In genomic region chr8:70561357-70561756, GRCm38 (mm10) we compare ENCODE assay signal across 11 mouse cellular contexts. TPM values are rescaled to one million over a fixed set of nuclear protein-coding genes. Genes with fewer than 3 reads are reported as not detected.
DNase-seq lines count a peak whose midpoint lies in the region; ATAC-seq and TF ChIP-seq lines count a peak whose summit lies in the region.
"Had no signal": no experiment of that assay in that cellular context is flagged by ENCODE, and none has a peak within 500 bp of the region (broad histone marks: within the 10 kb centered on the region; RNA-seq: fewer than 3 reads in every experiment).

No protein-coding gene starts in this region.

- H3K4me3 ChIP-seq in kidney, embryonic 14.5 days (ENCODE audit: low read length): no peak overlapping the region
- no peak overlapping the region for H3K4me3 ChIP-seq in spleen, adult 2 months (ENCODE audit: extremely low read depth, insufficient read depth, insufficient read length)
- H3K4me3 ChIP-seq in liver, embryonic 11.5 days (ENCODE audit: low read depth, low read length): no peak overlapping the region
- H3K4me3 ChIP-seq in thymus, adult 2 months (ENCODE audit: control insufficient read depth, insufficient read depth, low read length): no peak overlapping the region
- H3K4me3 ChIP-seq: hindbrain, embryonic 13.5 days had no signal

- no peaks in the 10 kb centered on the region for H3K9me3 ChIP-seq in kidney, embryonic 14.5 days (ENCODE audit: control insufficient read depth, low read length)
- no peaks in the 10 kb centered on the region for H3K9me3 ChIP-seq in liver, embryonic 11.5 days (ENCODE audit: control insufficient read depth, low read length)
- H3K9me3 ChIP-seq: hindbrain, embryonic 13.5 days had no signal

- H3K27me3 ChIP-seq in kidney, embryonic 14.5 days (ENCODE audit: control insufficient read depth, insufficient read depth, low read length): no peaks in the 10 kb centered on the region
- no peaks in the 10 kb centered on the region for H3K27me3 ChIP-seq in spleen, adult 2 months (ENCODE audit: control insufficient read depth, insufficient read depth, low read length)
- no peaks in the 10 kb centered on the region for H3K27me3 ChIP-seq in liver, embryonic 11.5 days (replicated peaks; ENCODE audit: control insufficient read depth, insufficient read depth, low read length)
- H3K27me3 ChIP-seq in thymus, adult 2 months (ENCODE audit: control insufficient read depth, insufficient read depth, low read length): no peaks in the 10 kb centered on the region
- H3K27me3 ChIP-seq: hindbrain, embryonic 13.5 days had no signal

- no peak for DNase-seq in kidney, postnatal 25 days
- no peak for DNase-seq in spleen, adult 2 months (ENCODE audit: low read depth in 1 of 2, low spot score in 2 of 2)
- no peak for DNase-seq in spleen, postnatal 14 days (ENCODE audit: low spot score in 2 of 2)
- no peak for DNase-seq in liver, embryonic 11.5 days (ENCODE audit: low spot score)
- no peak for DNase-seq in thymus, adult 2 months
- no peak for DNase-seq in cerebellum, postnatal 10 days
- DNase-seq: cerebellum, adult 11-12 months; right cerebral cortex, postnatal 4 days; thymus, postnatal 25 days had no signal

- TF ChIP-seq POLR2A in spleen, adult 2 months (IDR thresholded peaks at IDR 0.05; ENCODE audit: low read depth, low read length): no peak
- TF ChIP-seq POLR2A in thymus, adult 2 months (IDR thresholded peaks at IDR 0.05; ENCODE audit: control insufficient read depth, extremely low read depth, insufficient read depth, low read length, poor library complexity): no peak

- peaks cover 27% of the 10 kb centered on the region for H3K4me1 ChIP-seq in kidney, embryonic 14.5 days (ENCODE audit: control insufficient read depth, insufficient read depth, low read length)
- peaks cover 29% of the 10 kb centered on the region for H3K4me1 ChIP-seq in spleen, adult 2 months (ENCODE audit: control insufficient read depth, insufficient read depth, insufficient read length)
- peaks cover 74% of the 10 kb centered on the region for H3K4me1 ChIP-seq in liver, embryonic 11.5 days (replicated peaks; ENCODE audit: control insufficient read depth, insufficient read depth, low read length)
- H3K4me1 ChIP-seq in thymus, adult 2 months (replicated peaks; ENCODE audit: control insufficient read depth, insufficient read depth, low read length): peaks cover 60% of the 10 kb centered on the region

- no peak overlapping the region for H3K4me2 ChIP-seq in kidney, embryonic 14.5 days (replicated peaks; ENCODE audit: low read depth, low read length)
- H3K4me2 ChIP-seq in liver, embryonic 11.5 days: peak overlapping the region; percentile 26
- H3K4me2 ChIP-seq: hindbrain, embryonic 13.5 days had no signal

- ATAC-seq in kidney, embryonic 14.5 days (ENCODE audit: low FRiP score, low TSS enrichment): no peak
- no peak for ATAC-seq in liver, embryonic 11.5 days (replicated peaks; ENCODE audit: low FRiP score)

- H3K27ac ChIP-seq in kidney, embryonic 14.5 days (ENCODE audit: low read depth, low read length): peak overlapping the region; percentile 59; the same call in 1 of the 2 replicates
- H3K27ac ChIP-seq in spleen, adult 2 months (ENCODE audit: insufficient read depth, low read length): peak overlapping the region; percentile 47; the same call in 1 of the 2 replicates
- H3K27ac ChIP-seq in liver, embryonic 11.5 days (ENCODE audit: low read depth, low read length): peak overlapping the region; percentile 51
- no peak overlapping the region for H3K27ac ChIP-seq in thymus, adult 2 months (ENCODE audit: control insufficient read depth, insufficient read depth, low read length)
- H3K27ac ChIP-seq: hindbrain, embryonic 13.5 days had no signal

- no peak overlapping the region for H3K9ac ChIP-seq in kidney, embryonic 14.5 days (ENCODE audit: low read depth, low read length)
- H3K9ac ChIP-seq in liver, embryonic 11.5 days (ENCODE audit: low read depth, low read length): no peak overlapping the region
- H3K9ac ChIP-seq: hindbrain, embryonic 13.5 days had no signal

- TF ChIP-seq CTCF in spleen, adult 2 months (IDR thresholded peaks at IDR 0.05; ENCODE audit: extremely low read depth, insufficient read depth, insufficient read length, insufficient replicate concordance): no peak
- no peak for TF ChIP-seq CTCF in thymus, adult 2 months (IDR thresholded peaks at IDR 0.05; ENCODE audit: borderline replicate concordance, control insufficient read depth, extremely low read depth, insufficient read depth, low read length, poor library complexity)

- WGBS in kidney, embryonic 14.5 days: 49% methylated on average over 4 of the region's 4 CpGs
- WGBS in spleen, adult 2 months: 81% methylated on average over 4 of the region's 4 CpGs
- 37% methylated on average over 4 of the region's 4 CpGs for WGBS in liver, embryonic 11.5 days
- 94% methylated on average over 4 of the region's 4 CpGs for WGBS in thymus, adult 2 months

- no peaks in the 10 kb centered on the region for H3K36me3 ChIP-seq in kidney, embryonic 14.5 days (ENCODE audit: control insufficient read depth, insufficient read depth, low read length)
- H3K36me3 ChIP-seq in spleen, adult 2 months (ENCODE audit: control insufficient read depth, insufficient read depth, low read length): no peaks in the 10 kb centered on the region
- no peaks in the 10 kb centered on the region for H3K36me3 ChIP-seq in liver, embryonic 11.5 days (ENCODE audit: control insufficient read depth, insufficient read depth, low read length)
- no peaks in the 10 kb centered on the region for H3K36me3 ChIP-seq in thymus, adult 2 months (ENCODE audit: control insufficient read depth, insufficient read depth, low read length)
- H3K36me3 ChIP-seq: hindbrain, embryonic 13.5 days had no signal

RNA-seq across cellular contexts. Expression of gene Ell, which starts 22.1 kb away (rescaled TPM):
- polyA plus RNA-seq in kidney, embryonic 14.5 days (2014; fragmentation: Nextera tagmentation; extraction: Ambion mirVana): 12.9 and 22.4 TPM in 2 replicates
- 21.3 and 27.9 TPM in 2 replicates for polyA plus RNA-seq in spleen, adult 2 months (2012; rRNA removed)
- polyA plus RNA-seq in liver, embryonic 11.5 days (2014; fragmentation: Nextera tagmentation; extraction: Ambion mirVana): 20.3 and 20.7 TPM in 2 replicates
- 40.2 and 42.6 TPM in 2 replicates for polyA plus RNA-seq in thymus, adult 2 months (2012; rRNA removed)

RNA-seq across cellular contexts. Expression of gene Isyna1, which starts 32.8 kb away (rescaled TPM):
- polyA plus RNA-seq in kidney, embryonic 14.5 days (2014; fragmentation: Nextera tagmentation; extraction: Ambion mirVana): 102 and 118 TPM in 2 replicates
- 136 and 189 TPM in 2 replicates for polyA plus RNA-seq in spleen, adult 2 months (2012; rRNA removed)
- 177 and 188 TPM in 2 replicates for polyA plus RNA-seq in liver, embryonic 11.5 days (2014; fragmentation: Nextera tagmentation; extraction: Ambion mirVana)
- polyA plus RNA-seq in thymus, adult 2 months (2012; rRNA removed): 185 and 201 TPM in 2 replicates

RNA-seq across cellular contexts. Expression of gene Kxd1, which starts 33.6 kb away (rescaled TPM):
- 70.0 and 70.9 TPM in 2 replicates for polyA plus RNA-seq in kidney, embryonic 14.5 days (2014; fragmentation: Nextera tagmentation; extraction: Ambion mirVana)
- 50.2 and 52.0 TPM in 2 replicates for polyA plus RNA-seq in spleen, adult 2 months (2012; rRNA removed)
- 68.8 and 75.2 TPM in 2 replicates for polyA plus RNA-seq in liver, embryonic 11.5 days (2014; fragmentation: Nextera tagmentation; extraction: Ambion mirVana)
- polyA plus RNA-seq in thymus, adult 2 months (2012; rRNA removed): 72.7 and 86.7 TPM in 2 replicates

RNA-seq across cellular contexts. Expression of gene Fkbp8, which starts 33.8 kb away (rescaled TPM):
- 252 and 291 TPM in 2 replicates for polyA plus RNA-seq in kidney, embryonic 14.5 days (2014; fragmentation: Nextera tagmentation; extraction: Ambion mirVana)
- 305 and 370 TPM in 2 replicates for polyA plus RNA-seq in spleen, adult 2 months (2012; rRNA removed)
- polyA plus RNA-seq in liver, embryonic 11.5 days (2014; fragmentation: Nextera tagmentation; extraction: Ambion mirVana): 261 and 285 TPM in 2 replicates
- polyA plus RNA-seq in thymus, adult 2 months (2012; rRNA removed): 613 and 640 TPM in 2 replicates

RNA-seq across cellular contexts. Expression of gene Ssbp4, which starts 47.3 kb away (rescaled TPM):
- 172 and 220 TPM in 2 replicates for polyA plus RNA-seq in kidney, embryonic 14.5 days (2014; fragmentation: Nextera tagmentation; extraction: Ambion mirVana)
- 168 and 256 TPM in 2 replicates for polyA plus RNA-seq in spleen, adult 2 months (2012; rRNA removed)
- polyA plus RNA-seq in liver, embryonic 11.5 days (2014; fragmentation: Nextera tagmentation; extraction: Ambion mirVana): 144 and 173 TPM in 2 replicates
- polyA plus RNA-seq in thymus, adult 2 months (2012; rRNA removed): 392 and 506 TPM in 2 replicates
